Mouse (Mus musculus) ES-E14 (cell line): Measurements from ENCODE around the gene Tead4. TPM values are rescaled to one million over a fixed set of nuclear protein-coding genes. Genes with fewer than 3 reads are reported as not detected.

Experiments
- DNase-seq: peaks from one replicate; pipeline ENCODE4 v3.0.0-alpha.2; 2013; ENCODE audit warnings: low read depth, low spot score
- H3K27ac ChIP-seq: 2 replicates; pipeline ENCODE4 v1.5.1; 2012; ENCODE audit warnings: low read depth, mild to moderate bottlenecking, low read length, moderate library complexity, mixed read lengths; ENCODE audit not compliant: poor library complexity, insufficient read depth, severe bottlenecking
- H3K36me3 ChIP-seq: 2 replicates; pipeline ENCODE4 v1.6.1; 2012; ENCODE audit warnings: mild to moderate bottlenecking, low read length, moderate library complexity, mixed read lengths; ENCODE audit not compliant: control insufficient read depth, poor library complexity, insufficient read depth, severe bottlenecking
- H3K4me1 ChIP-seq, 2 experiments: fragments of 150-350 bp in 1 of 2; sonication (generic) in 1 of 2; 2 replicates each; pipeline ENCODE4 v1.6.1; 2012; ENCODE audit warnings: low read length in 2 of 2, mild to moderate bottlenecking in 1 of 2, mixed read lengths in 1 of 2; ENCODE audit not compliant: control insufficient read depth in 2 of 2, insufficient read depth in 2 of 2, poor library complexity in 1 of 2
- H3K4me3 ChIP-seq, 2 experiments: fragments of 150-350 bp in 1 of 2; sonication (generic) in 1 of 2; 2 replicates each; pipeline ENCODE4 v1.5.1; 2012; ENCODE audit warnings: low read length in 2 of 2, low read depth in 1 of 2, mild to moderate bottlenecking in 1 of 2, mixed read lengths in 1 of 2; ENCODE audit not compliant: insufficient read depth in 1 of 2, poor library complexity in 1 of 2, severe bottlenecking in 1 of 2
- H3K9ac ChIP-seq: 2 replicates; pipeline ENCODE4 v1.6.1; 2012; ENCODE audit warnings: low read depth, mild to moderate bottlenecking, low read length, mixed read lengths; ENCODE audit not compliant: poor library complexity, insufficient read depth, severe bottlenecking
- H3K9me3 ChIP-seq: fragments of 150-350 bp; sonication (generic); 2 replicates; pipeline ENCODE4 v1.6.1; 2012; ENCODE audit warnings: low read depth, mild to moderate bottlenecking, low read length; ENCODE audit not compliant: control insufficient read depth, insufficient read depth
- CHD2 ChIP-seq: IDR thresholded peaks from 2 replicates; pipeline ENCODE4 v1.6.1; 2014; ENCODE audit warnings: mild to moderate bottlenecking, low read depth, low read length, inconsistent platforms
- HCFC1 ChIP-seq: IDR thresholded peaks from 2 replicates; pipeline ENCODE4 v1.6.1; 2012; ENCODE audit warnings: low read length, inconsistent platforms, borderline replicate concordance; ENCODE audit not compliant: insufficient read depth
- MAFK ChIP-seq: IDR thresholded peaks from 2 replicates; pipeline ENCODE4 v1.6.1; 2014; ENCODE audit warnings: mild to moderate bottlenecking, low read depth, low read length, inconsistent platforms; ENCODE audit not compliant: insufficient read depth
- ZC3H11A ChIP-seq: IDR thresholded peaks from 2 replicates; pipeline ENCODE4 v1.6.1; 2012; ENCODE audit warnings: low read depth, mild to moderate bottlenecking, inconsistent platforms, low read length, borderline replicate concordance
- ZNF384 ChIP-seq: IDR thresholded peaks from 2 replicates; pipeline ENCODE4 v1.6.1; 2012; ENCODE audit warnings: low read depth, low read length, inconsistent platforms
- in situ Hi-C, 2 experiments: fragments of 600-800 bp; cut with MboI; formaldehyde crosslinking; loops; one replicate each; pipeline ENCODE4 v1.15.1; 2025; ENCODE audit warnings: low sequenced_read_pairs in 2 of 2, inconsistent platforms in 1 of 2; ENCODE audit not compliant: unreplicated experiment in 2 of 2
- total RNA-seq: library from RNA; depleted of rRNA; stranded (reverse); fragments of 300-350 nt; gene quantifications from 2 replicates; pipeline ENCODE4 v1.2.3, GENCODE M21; 2012

Gene Tead4
- total RNA-seq, 1 experiment: 6.8 TPM

DNA sequence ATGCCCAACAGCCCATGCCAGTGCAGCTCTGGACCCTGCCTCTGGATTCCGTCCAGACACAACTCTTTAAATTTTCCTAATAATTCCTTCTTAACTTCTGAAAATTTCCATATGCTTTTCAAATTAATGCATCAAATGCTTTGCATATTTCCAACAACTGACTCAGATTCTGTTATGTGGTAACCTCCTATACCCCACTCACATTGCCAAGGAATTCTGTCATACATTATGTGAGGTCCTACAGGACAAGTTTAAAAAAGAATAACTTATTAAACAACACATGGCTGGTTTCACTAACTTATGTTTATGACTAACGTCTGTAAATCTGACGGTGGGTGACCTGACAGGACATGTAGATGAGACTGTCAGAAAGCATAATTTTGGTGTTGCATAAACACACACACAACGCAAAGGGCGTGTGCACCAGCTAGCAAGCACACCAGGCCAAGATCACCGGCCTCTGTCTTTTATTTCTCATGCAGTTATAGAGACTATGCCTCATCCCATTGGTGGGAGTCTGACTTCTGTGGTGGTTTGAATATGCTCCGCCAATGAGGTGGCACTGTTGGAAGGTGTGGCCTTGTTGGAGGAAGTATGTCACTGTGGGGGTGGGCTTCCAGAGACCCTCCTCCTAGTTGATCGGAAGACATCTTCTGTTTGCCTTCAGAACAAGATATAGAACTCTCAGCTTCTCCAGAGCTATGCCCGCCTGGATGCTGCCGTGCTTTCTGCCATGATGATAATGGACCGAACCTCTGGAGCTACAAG lies 41.5 kb upstream of the Tead4 start:
- Histone ChIP-seq H3K9me3 (no peaks in the 10 kb centered on the region), H3K9ac (no peak overlapping the region), H3K27ac (no peak overlapping the region), H3K4me3 (no peak overlapping the region), H3K36me3 (no peaks in the 10 kb centered on the region), H3K4me1 (peaks cover 3 to 14% of the 10 kb centered on the region in 2 experiments; a peak in 2 of 4 replicates)
- in situ Hi-C loops: no loop called here
- DNase-seq: no peak
- TF ChIP-seq ZNF384 (no peak), ZC3H11A (no peak), MAFK (no peak)

GRCm38 (mm10) chr6:128338876-128339275 lies 38.3 kb upstream of the Tead4 start:
- Histone ChIP-seq H3K27ac (no peak overlapping the region), H3K4me1 (peaks cover 6 to 20% of the 10 kb centered on the region in 2 experiments; a peak in 2 of 4 replicates), H3K9ac (no peak overlapping the region), H3K36me3 (no peaks in the 10 kb centered on the region), H3K9me3 (no peaks in the 10 kb centered on the region), H3K4me3 (no peak overlapping the region)
- in situ Hi-C loops: no loop called here
- no peak for TF ChIP-seq MAFK
- no peak for DNase-seq

DNA sequence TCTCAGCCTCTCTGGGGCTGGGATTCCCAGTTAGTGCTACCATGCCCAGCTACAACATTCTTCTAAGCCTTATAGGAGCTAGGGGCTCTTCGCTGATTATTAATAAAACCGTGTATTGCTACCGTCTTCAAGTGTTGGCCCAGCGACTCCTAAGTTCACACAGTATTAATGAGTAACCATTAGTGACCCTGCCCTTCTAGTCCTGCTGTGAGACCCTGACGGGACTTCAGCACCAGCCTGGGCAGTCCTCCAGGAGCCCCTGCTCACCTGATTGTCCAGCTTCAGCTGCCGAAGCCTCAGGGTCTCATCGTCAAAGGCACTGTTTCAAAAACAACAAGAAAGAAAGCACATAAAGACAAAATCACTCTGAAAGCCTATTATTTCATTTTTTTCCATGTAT lies 36.8 kb upstream of the Tead4 start:
- Histone ChIP-seq H3K4me1 (peaks cover 12 to 26% of the 10 kb centered on the region in 2 experiments; a peak in 3 of 4 replicates), H3K9me3 (no peaks in the 10 kb centered on the region), H3K27ac (no peak overlapping the region), H3K4me3 (no peak overlapping the region), H3K36me3 (peaks cover 3% of the 10 kb centered on the region; the same call in 1 of the 2 replicates), H3K9ac (no peak overlapping the region)
- no peak for DNase-seq
- no peak for TF ChIP-seq HCFC1
- TF ChIP-seq CHD2: no peak
- TF ChIP-seq ZNF384: no peak
- TF ChIP-seq MAFK: no peak
- in situ Hi-C loops: no loop called here

- Histone ChIP-seq H3K4me1 (peaks cover 9 to 19% of the 10 kb centered on the region in 2 experiments; a peak in 3 of 4 replicates), H3K4me3 (peak overlapping the region in 1 of 2 experiments; percentile 13; a peak in 1 of 4 replicates), H3K9me3 (no peaks in the 10 kb centered on the region), H3K9ac (no peak overlapping the region), H3K27ac (peak overlapping the region; percentile 41), H3K36me3 (peaks cover 7% of the 10 kb centered on the region; the same call in 1 of the 2 replicates)
- in situ Hi-C loops: no loop called here
- peak; percentile 94 for DNase-seq
- no peak for TF ChIP-seq ZC3H11A
- TF ChIP-seq ZNF384: peak; percentile 74
- TF ChIP-seq CHD2: no peak
- 0 out of 2 replicates have a peak, but pooled peaks have one; percentile 22 for TF ChIP-seq HCFC1
These were observed 33.9 kb upstream of the Tead4 start for GRCm38 (mm10) chr6:128334397-128335124.

GRCm38 (mm10) chr6:128318317-128318716 lies 17.7 kb upstream of the Tead4 start:
- no peak overlapping the region for H3K4me3 ChIP-seq
- peaks cover 0 to 6% of the 10 kb centered on the region in 2 experiments; a peak in 1 of 4 replicates for H3K4me1 ChIP-seq
- no peak for TF ChIP-seq ZC3H11A
- no peak for TF ChIP-seq CHD2
- peak; percentile 72 for DNase-seq
- no peaks in the 10 kb centered on the region for H3K9me3 ChIP-seq
- H3K9ac ChIP-seq: no peak overlapping the region
- H3K27ac ChIP-seq: no peak overlapping the region
- H3K36me3 ChIP-seq: peaks cover 18% of the 10 kb centered on the region
- in situ Hi-C loops: no loop called here
